Comparison of ENCODE assay signal across 9 mouse cellular contexts in the genomic region with DNA sequence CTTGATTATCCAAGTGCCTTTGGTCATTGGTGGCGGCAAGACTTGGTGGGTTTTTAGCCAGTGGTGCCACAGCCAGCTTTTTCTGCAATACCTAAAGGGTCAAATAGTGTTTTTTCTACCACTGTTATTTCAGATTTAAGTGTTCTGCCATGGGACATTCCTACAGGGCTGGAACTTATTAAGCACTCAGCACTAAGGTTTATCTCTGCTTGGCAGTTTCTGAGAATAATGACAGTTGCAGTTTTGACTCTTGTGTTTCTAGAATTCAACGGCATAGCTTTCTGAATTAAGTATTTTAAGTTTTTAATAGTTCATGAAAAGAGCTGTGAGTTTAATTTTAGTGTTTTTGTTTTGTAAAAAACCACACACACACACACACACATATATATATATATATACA. TPM values are rescaled to one million over a fixed set of nuclear protein-coding genes. Genes with fewer than 3 reads are reported as not detected.
DNase-seq lines count a peak whose midpoint lies in the region; ATAC-seq and TF ChIP-seq lines count a peak whose summit lies in the region.
"Had no signal": no experiment of that assay in that cellular context is flagged by ENCODE, and none has a peak within 500 bp of the region (broad histone marks: within the 10 kb centered on the region; RNA-seq: fewer than 3 reads in every experiment).

No protein-coding gene starts in this region.

- intact Hi-C loops in heart, adult 2 months (cut with DNase I) = loop anchor here (5.0 to 10.0 kb wide), 2 partner anchors 426 to 576 kb away; partner anchors contain the start of gene Hbp1
- intact Hi-C loops in gastrocnemius, postnatal 36 days (cut with DNase I) = no loop called here

- TF ChIP-seq RAD21 in MEL (IDR thresholded peaks at IDR 0.05; ENCODE audit: low read depth, low read length) = no peak

- peaks cover 2% of the 10 kb centered on the region; the same call in 1 of the 2 replicates for H3K79me2 ChIP-seq in heart, adult 2 months (replicated peaks; ENCODE audit: control insufficient read depth, insufficient read depth, low read length)
- H3K79me2 ChIP-seq in MEL (ENCODE audit: control insufficient read depth, insufficient read depth, low read length, poor library complexity) = peaks cover 18% of the 10 kb centered on the region

- H3K4me3 ChIP-seq in heart, adult 2 months = peak overlapping the region; percentile 89
- H3K4me3 ChIP-seq in MEL (ENCODE audit: control insufficient read depth in 1 of 2, insufficient read depth in 1 of 2, low read depth in 2 of 2, low read length in 2 of 2) = peak overlapping the region; percentile 45 to 91
- H3K4me3 ChIP-seq in heart, postnatal 0 days (ENCODE audit: low read depth, low read length) = peak overlapping the region; percentile 79
- H3K4me3 ChIP-seq in liver, embryonic 16.5 days (ENCODE audit: low read depth, low read length) = peak overlapping the region; percentile 70

- peak overlapping the region; percentile 74 for H3K4me2 ChIP-seq in heart, postnatal 0 days (ENCODE audit: low read depth, low read length)
- H3K4me2 ChIP-seq in liver, embryonic 16.5 days (ENCODE audit: low read depth, low read length) = peak overlapping the region; percentile 63

- TF ChIP-seq POLR2A in heart, adult 2 months (IDR thresholded peaks at IDR 0.05; ENCODE audit: insufficient read depth, low read depth, low read length) = no peak
- no peak for TF ChIP-seq POLR2A in MEL (IDR thresholded peaks at IDR 0.05; ENCODE audit: control insufficient read depth in 1 of 2, insufficient read depth in 1 of 2, low read depth in 1 of 2, low read length in 2 of 2, poor library complexity in 1 of 2)

- H3K27me3 ChIP-seq in heart, adult 2 months (ENCODE audit: control insufficient read depth, insufficient read depth, low read length) = no peaks in the 10 kb centered on the region
- no peaks in the 10 kb centered on the region for H3K27me3 ChIP-seq in MEL (ENCODE audit: control insufficient read depth in 1 of 2, insufficient read depth in 2 of 2, low read length in 2 of 2)
- no peaks in the 10 kb centered on the region for H3K27me3 ChIP-seq in heart, postnatal 0 days (ENCODE audit: control insufficient read depth, insufficient read depth, low read length)
- no peaks in the 10 kb centered on the region for H3K27me3 ChIP-seq in liver, embryonic 16.5 days (ENCODE audit: control insufficient read depth, insufficient read depth, low read depth, low read length)

- DNase-seq in heart, adult 2 months = no peak
- no peak for DNase-seq in heart, adult 8-10 months (ENCODE audit: low spot score)
- peak; percentile 35 for DNase-seq in MEL (ENCODE audit: low read depth, low spot score)
- no peak for DNase-seq in heart, postnatal 0 days (ENCODE audit: low spot score)
- DNase-seq in layer of hippocampus, postnatal 10 days (ENCODE audit: low spot score in 2 of 2) = no peak
- no peak for DNase-seq in spleen, adult 18-20 months
- DNase-seq in gastrocnemius, postnatal 36 days = no peak
- DNase-seq: layer of hippocampus, postnatal 36 days had no signal

- TF ChIP-seq CTCF in heart, adult 2 months (IDR thresholded peaks at IDR 0.05) = no peak
- TF ChIP-seq CTCF in MEL (IDR thresholded peaks at IDR 0.05 in 2 of 3, conservative IDR thresholded peaks at IDR 0.05 in 1 of 3; ENCODE audit: control insufficient read depth in 1 of 3, insufficient read depth in 1 of 3, low read depth in 2 of 3, low read length in 3 of 3, poor library complexity in 1 of 3, severe bottlenecking in 1 of 3) = no peak
- no peak for TF ChIP-seq CTCF in heart, postnatal 0 days (IDR thresholded peaks at IDR 0.05; ENCODE audit: low read depth)

- WGBS in heart, adult 2 months = 63% methylated on average over 2 of the region's 2 CpGs
- 58% methylated on average over 2 of the region's 2 CpGs for WGBS in heart, postnatal 0 days
- WGBS in liver, embryonic 16.5 days (ENCODE audit: insufficient replicate concordance) = 45% methylated on average over 2 of the region's 2 CpGs

- no peak for ATAC-seq in heart, postnatal 0 days (ENCODE audit: insufficient read depth, low read depth)
- ATAC-seq in liver, embryonic 16.5 days (ENCODE audit: low read depth) = no peak

- H3K9me3 ChIP-seq in MEL (replicated peaks; ENCODE audit: insufficient read depth, low read length) = no peaks in the 10 kb centered on the region
- H3K9me3 ChIP-seq in heart, postnatal 0 days (replicated peaks; ENCODE audit: control insufficient read depth, low read length) = no peaks in the 10 kb centered on the region
- no peaks in the 10 kb centered on the region for H3K9me3 ChIP-seq in liver, embryonic 16.5 days (replicated peaks; ENCODE audit: control insufficient read depth, low read length)

- TF ChIP-seq EP300 in heart, adult 2 months (IDR thresholded peaks at IDR 0.05; ENCODE audit: insufficient read depth, low read depth, low read length) = no peak
- no peak for TF ChIP-seq EP300 in MEL (IDR thresholded peaks at IDR 0.05; ENCODE audit: low read depth in 1 of 2, low read length in 2 of 2)
- TF ChIP-seq EP300 in heart, postnatal 0 days (IDR thresholded peaks at IDR 0.05; ENCODE audit: low read depth) = no peak

- H3K27ac ChIP-seq in heart, adult 2 months = peak overlapping the region; percentile 96; the same call in 1 of the 2 replicates
- no peak overlapping the region for H3K27ac ChIP-seq in MEL (ENCODE audit: control insufficient read depth, low read depth, low read length)
- no peak overlapping the region for H3K27ac ChIP-seq in heart, postnatal 0 days (ENCODE audit: low read depth)
- peak overlapping the region; percentile 59; the same call in 1 of the 2 replicates for H3K27ac ChIP-seq in liver, embryonic 16.5 days (ENCODE audit: low read length)

- peaks cover 28% of the 10 kb centered on the region for H3K36me3 ChIP-seq in heart, adult 2 months (ENCODE audit: control insufficient read depth, insufficient read depth, low read length)
- H3K36me3 ChIP-seq in MEL (ENCODE audit: control insufficient read depth in 1 of 2, insufficient read depth in 2 of 2, low read length in 2 of 2) = peaks cover 0 to 15% of the 10 kb centered on the region in 2 experiments; a peak in 2 of 4 replicates
- H3K36me3 ChIP-seq in heart, postnatal 0 days (replicated peaks; ENCODE audit: control insufficient read depth, insufficient read depth, low read length) = no peaks in the 10 kb centered on the region
- H3K36me3 ChIP-seq in liver, embryonic 16.5 days (ENCODE audit: control insufficient read depth, insufficient read depth) = no peaks in the 10 kb centered on the region; the same call in 1 of the 2 replicates

- H3K4me1 ChIP-seq in heart, adult 2 months (ENCODE audit: control insufficient read depth, insufficient read depth, low read length) = peaks cover 7% of the 10 kb centered on the region
- H3K4me1 ChIP-seq in MEL (ENCODE audit: control insufficient read depth in 1 of 2, insufficient read depth in 2 of 2, low read length in 2 of 2) = peaks cover 0 to 9% of the 10 kb centered on the region in 2 experiments; a peak in 3 of 4 replicates
- peaks cover 20% of the 10 kb centered on the region for H3K4me1 ChIP-seq in heart, postnatal 0 days (ENCODE audit: control insufficient read depth, insufficient read depth)
- peaks cover 15% of the 10 kb centered on the region for H3K4me1 ChIP-seq in liver, embryonic 16.5 days (ENCODE audit: control insufficient read depth, low read depth, low read length)

- no peak overlapping the region for H3K9ac ChIP-seq in heart, adult 2 months (ENCODE audit: low read depth, low read length)
- peak overlapping the region; percentile 26 for H3K9ac ChIP-seq in MEL (ENCODE audit: control insufficient read depth, low read depth, low read length, poor library complexity, severe bottlenecking)
- H3K9ac ChIP-seq in heart, postnatal 0 days (replicated peaks; ENCODE audit: low read depth, low read length) = 0 out of 2 replicates have a peak overlapping the region, but pooled peaks have one; percentile 15
- H3K9ac ChIP-seq in liver, embryonic 16.5 days (ENCODE audit: low read depth, low read length) = peak overlapping the region; percentile 61

TF ChIP-seq in MEL, 35 proteins besides CTCF, POLR2A, EP300 and RAD21:
- TF ChIP-seq MXI1 (IDR thresholded peaks at IDR 0.05; ENCODE audit: low read depth, low read length) (0 out of 2 replicates have a peak, but pooled peaks have one; percentile 2), NRF1 (IDR thresholded peaks at IDR 0.05; ENCODE audit: insufficient read depth, low read depth, low read length, poor library complexity, severe bottlenecking) (no peak)
TF ChIP-seq in MEL: peak in this region for 1.

RNA-seq across cellular contexts. Expression of gene Ccdc71l, which starts 2.5 kb away (rescaled TPM):
- total RNA-seq in heart, adult 2 months (2021) = 10 to 100 TPM in 1 of 2 experiments, 1 to 10 TPM in 1; 9.3 to 10.4 TPM
- 6.5 and 7.3 TPM in 2 replicates for polyA plus RNA-seq in heart, adult 2 months (2012; rRNA removed)
- total RNA-seq in heart, adult 8-10 months (2022) = 10 to 100 TPM in 3 of 4 experiments, 1 to 10 TPM in 1; 9.1 to 11.8 (median 11.3) TPM
- 6.6 and 6.7 TPM in 2 replicates for total RNA-seq in MEL (2012; rRNA removed)
- 1 to 10 TPM in 1 of 2 experiments, not detected in 1; 7.6 TPM for polyA plus RNA-seq in MEL (2012; ENCODE audit: insufficient read depth in 1 of 2, insufficient read length in 2 of 2, low read depth in 1 of 2, low replicate concordance in 2 of 2, missing spikeins in 1 of 2)
- 8.8 and 19.6 TPM in 2 replicates for total RNA-seq in heart, postnatal 0 days (2014; rRNA removed; ENCODE audit: low replicate concordance)
- polyA plus RNA-seq in heart, postnatal 0 days (2015; fragmentation: Nextera tagmentation; extraction: Ambion mirVana) = 1.9 and 2.0 TPM in 2 replicates
- 2.1 and 3.3 TPM in 2 replicates for polyA plus RNA-seq in liver, embryonic 16.5 days (2015; fragmentation: Nextera tagmentation; extraction: Ambion mirVana)
- 10 to 100 TPM; 20.3 to 22.6 TPM for total RNA-seq in layer of hippocampus, postnatal 10 days (2021)
- 1 to 10 TPM; 4.0 to 5.0 TPM for total RNA-seq in gastrocnemius, postnatal 36 days (2021)

Comparison
In these comparisons a context has a peak if more than half of its experiments do, and no peak if none do; other contexts are left out.
1. H3K27ac ChIP-seq: peak in heart, adult 2 months (single experiment) and liver, embryonic 16.5 days (single experiment); none in MEL (single experiment) and heart, postnatal 0 days (single experiment).
2. Peak in every context shown above with its lines, with median percentiles within 50 percentile points of each other: H3K4me3 ChIP-seq.